Mouse (Mus musculus) midbrain, postnatal 0 days (tissue): ENCODE data around the gene Tead3. TPM values are rescaled to one million over a fixed set of nuclear protein-coding genes. Genes with fewer than 3 reads are reported as not detected.

Source experiments
- ATAC-seq: fragments of 200-750 bp; cut with Nextera tagmentation; 2 replicates; pipeline ENCODE4 v1.8.0; 2017; ENCODE audit warnings: moderate number of reproducible peaks, mild to moderate bottlenecking, moderate TSS enrichment, moderate library complexity; ENCODE audit not compliant: low FRiP score
- DNase-seq: peaks from one replicate; pipeline ENCODE4 v3.0.0-alpha.2; 2015; ENCODE audit warnings: low spot score
- H3K27ac ChIP-seq: fragments of 300-500 bp; sonication (generic); 2 replicates; pipeline ENCODE4 v1.5.1; 2014; ENCODE audit warnings: low read depth, mild to moderate bottlenecking, low read length, mixed read lengths
- H3K27me3 ChIP-seq: fragments of 300-500 bp; sonication (generic); 2 replicates; pipeline ENCODE4 v1.6.1; 2014; ENCODE audit warnings: low read length, control low read depth, mixed read lengths; ENCODE audit not compliant: insufficient read depth
- H3K36me3 ChIP-seq: fragments of 300-500 bp; sonication (generic); 2 replicates; pipeline ENCODE4 v1.6.1; 2014; ENCODE audit warnings: low read length, control low read depth, mixed read lengths; ENCODE audit not compliant: insufficient read depth
- H3K4me1 ChIP-seq: fragments of 300-500 bp; sonication (generic); 2 replicates; pipeline ENCODE4 v1.6.1; 2014; ENCODE audit warnings: mild to moderate bottlenecking, control low read depth, antibody characterized with exemption, low read length, mixed read lengths; ENCODE audit not compliant: insufficient read depth
- H3K4me2 ChIP-seq: fragments of 300-500 bp; sonication (generic); 2 replicates; pipeline ENCODE4 v1.6.1; 2014; ENCODE audit warnings: low read depth, mild to moderate bottlenecking, low read length, mixed read lengths; ENCODE audit not compliant: poor library complexity, severe bottlenecking
- H3K4me3 ChIP-seq: fragments of 300-500 bp; sonication (generic); 2 replicates; pipeline ENCODE4 v1.5.1; 2014; ENCODE audit warnings: low read depth, mild to moderate bottlenecking, low read length, moderate library complexity
- H3K9ac ChIP-seq: fragments of 300-500 bp; sonication (generic); replicated peaks from 2 replicates; pipeline ENCODE4 v1.6.1; 2014; ENCODE audit warnings: mild to moderate bottlenecking, low read length, moderate library complexity, mixed read lengths; ENCODE audit not compliant: poor library complexity, severe bottlenecking
- H3K9me3 ChIP-seq: fragments of 300-500 bp; sonication (generic); 2 replicates; pipeline ENCODE4 v1.6.1; 2016; ENCODE audit warnings: low read length, control low read depth
- CTCF ChIP-seq: IDR thresholded peaks from 2 replicates; pipeline ENCODE4 v1.5.1; 2016; ENCODE audit warnings: antibody characterized with exemption, mild to moderate bottlenecking
- WGBS: fragments of 180-500 bp; shearing (Covaris S2); extraction: QIAGEN DNeasy Blood & Tissue Kit; methylation state at CpG from one replicate; pipeline ENCODE4 v1.1.7; 2014; 5-methylcytosine and 5-hydroxymethylcytosine counted together
- polyA plus RNA-seq: library from polyadenylated mRNA; unstranded; fragments of >200 nt; fragmentation: Nextera tagmentation; extraction: Ambion mirVana; gene quantifications from 2 replicates; pipeline ENCODE4 v1.2.1, GENCODE M21; 2015
- total RNA-seq: library from RNA; depleted of rRNA; stranded (reverse); fragments of >200 nt; gene quantifications from 2 replicates; pipeline ENCODE4 v1.2.3, GENCODE M21; 2014

Gene Tead3
- total and polyA plus RNA-seq, 2 experiments from 2014 or later = 1.2 to 5.4 TPM

DNA sequence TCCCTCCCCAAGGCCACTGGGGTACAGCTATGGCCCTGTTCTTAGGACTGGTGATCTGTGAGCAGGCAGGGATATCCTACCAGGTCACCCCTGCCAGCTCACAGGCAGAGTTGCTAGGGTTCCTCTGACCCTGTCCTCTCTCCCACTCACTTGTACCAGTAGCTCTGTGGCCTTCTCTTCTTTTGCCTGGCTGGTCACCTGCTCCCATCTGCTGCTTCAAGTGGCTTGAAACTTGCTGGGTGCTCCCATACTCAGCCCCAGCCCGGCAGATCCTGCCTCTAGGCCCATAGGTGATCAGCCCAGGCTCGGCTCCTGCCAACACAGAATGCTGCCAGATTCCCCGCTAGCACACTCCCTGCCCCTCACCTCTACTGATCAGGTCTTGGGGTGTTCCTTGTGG lies 49.8 kb downstream of the Tead3 start:
- TF ChIP-seq CTCF = no peak
- Histone ChIP-seq H3K4me1 (no peaks in the 10 kb centered on the region), H3K9me3 (no peaks in the 10 kb centered on the region), H3K27ac (no peak overlapping the region), H3K36me3 (peaks cover 6% of the 10 kb centered on the region; the same call in 1 of the 2 replicates), H3K9ac (0 out of 2 replicates have a peak overlapping the region, but pooled peaks have one; percentile 4), H3K4me2 (no peak overlapping the region), H3K27me3 (no peaks in the 10 kb centered on the region), H3K4me3 (no peak overlapping the region)
- WGBS = 65% methylated on average over 3 of the region's 3 CpGs
- no peak for DNase-seq
- no peak for ATAC-seq

DNA sequence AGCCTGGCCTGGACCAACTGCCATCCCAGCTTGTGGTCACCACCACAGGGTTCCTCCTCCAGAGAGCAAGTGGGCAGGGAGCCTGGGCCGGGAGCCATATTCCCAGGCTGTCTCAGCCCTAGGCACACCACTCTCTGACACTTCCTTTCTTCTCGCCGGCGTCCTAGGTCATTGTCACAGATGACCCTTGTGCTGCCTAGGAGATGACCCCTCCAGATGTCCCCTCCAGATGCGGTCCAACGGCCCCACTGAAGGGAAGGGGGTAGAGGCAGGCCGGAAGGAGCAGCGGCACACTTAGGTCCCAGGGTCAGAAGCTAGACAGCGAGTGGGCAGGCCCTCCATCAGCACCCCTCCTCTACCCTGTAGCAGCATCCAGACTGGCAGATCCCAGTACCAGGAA lies 50.3 kb downstream of the Tead3 start:
- no peak overlapping the region for H3K9ac ChIP-seq
- no peak for TF ChIP-seq CTCF
- WGBS = 43% methylated on average over 9 of the region's 9 CpGs
- H3K4me2 ChIP-seq = no peak overlapping the region
- no peaks in the 10 kb centered on the region for H3K9me3 ChIP-seq
- no peak for DNase-seq
- no peaks in the 10 kb centered on the region for H3K4me1 ChIP-seq
- peaks cover 6% of the 10 kb centered on the region; the same call in 1 of the 2 replicates for H3K36me3 ChIP-seq
- H3K27ac ChIP-seq = no peak overlapping the region
- no peaks in the 10 kb centered on the region for H3K27me3 ChIP-seq
- H3K4me3 ChIP-seq = no peak overlapping the region
- no peak; the same call in 1 of the 2 replicates for ATAC-seq

DNA sequence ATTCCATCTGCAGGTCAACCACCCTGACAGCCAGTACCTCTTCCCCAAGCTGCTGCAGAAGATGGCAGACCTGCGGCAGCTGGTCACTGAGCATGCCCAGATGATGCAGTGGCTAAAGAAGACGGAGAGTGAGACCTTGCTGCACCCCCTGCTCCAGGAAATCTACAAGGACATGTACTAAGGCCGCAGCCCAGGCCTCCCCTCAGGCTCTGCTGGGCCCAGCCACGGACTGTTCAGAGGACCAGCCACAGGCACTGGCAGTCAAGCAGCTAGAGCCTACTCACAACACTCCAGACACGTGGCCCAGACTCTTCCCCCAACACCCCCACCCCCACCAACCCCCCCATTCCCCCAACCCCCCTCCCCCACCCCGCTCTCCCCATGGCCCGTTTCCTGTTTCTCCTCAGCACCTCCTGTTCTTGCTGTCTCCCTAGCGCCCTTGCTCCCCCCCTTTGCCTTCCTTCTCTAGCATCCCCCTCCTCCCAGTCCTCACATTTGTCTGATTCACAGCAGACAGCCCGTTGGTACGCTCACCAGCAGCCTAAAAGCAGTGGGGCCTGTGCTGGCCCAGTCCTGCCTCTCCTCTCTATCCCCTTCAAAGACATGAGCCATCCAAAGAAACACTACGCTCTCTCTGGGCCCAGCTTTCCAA lies 50.8 kb downstream of the Tead3 start:
- Histone ChIP-seq H3K4me2 (no peak overlapping the region), H3K27me3 (no peaks in the 10 kb centered on the region), H3K27ac (no peak overlapping the region), H3K4me1 (no peaks in the 10 kb centered on the region), H3K9me3 (no peaks in the 10 kb centered on the region), H3K4me3 (no peak overlapping the region), H3K36me3 (peaks cover 6% of the 10 kb centered on the region; the same call in 1 of the 2 replicates), H3K9ac (no peak overlapping the region)
- 55% methylated on average over 8 of the region's 11 CpGs for WGBS
- no peak for DNase-seq
- no peak for TF ChIP-seq CTCF
- ATAC-seq = 0 out of 2 replicates have a peak, but pooled peaks have one; percentile 27

DNA sequence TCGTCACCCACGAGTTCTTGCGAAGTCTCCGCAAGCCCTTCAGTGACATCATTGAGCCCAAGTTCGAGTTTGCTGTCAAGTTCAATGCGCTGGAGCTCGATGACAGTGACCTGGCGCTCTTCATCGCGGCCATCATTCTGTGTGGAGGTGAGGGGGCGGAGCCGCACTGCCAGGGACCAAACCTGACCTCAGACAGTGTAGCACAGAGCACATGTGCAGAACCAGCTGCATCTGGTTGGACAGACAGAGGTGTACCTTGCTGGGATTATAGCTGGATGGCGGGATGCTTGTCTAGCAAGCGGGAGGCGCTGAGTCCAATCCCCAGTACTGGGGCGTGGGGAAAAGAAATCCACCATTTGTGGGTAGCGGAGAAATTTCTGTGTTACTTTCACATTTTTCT lies 51.7 kb downstream of the Tead3 start:
- 95% methylated on average over 17 of the region's 17 CpGs for WGBS
- H3K4me1 ChIP-seq = no peaks in the 10 kb centered on the region
- no peak overlapping the region for H3K4me2 ChIP-seq
- no peaks in the 10 kb centered on the region for H3K27me3 ChIP-seq
- DNase-seq = no peak
- peaks cover 6% of the 10 kb centered on the region; the same call in 1 of the 2 replicates for H3K36me3 ChIP-seq
- no peak overlapping the region for H3K9ac ChIP-seq
- no peaks in the 10 kb centered on the region for H3K9me3 ChIP-seq
- no peak overlapping the region for H3K4me3 ChIP-seq
- ATAC-seq = no peak
- H3K27ac ChIP-seq = no peak overlapping the region
- TF ChIP-seq CTCF = no peak

DNA sequence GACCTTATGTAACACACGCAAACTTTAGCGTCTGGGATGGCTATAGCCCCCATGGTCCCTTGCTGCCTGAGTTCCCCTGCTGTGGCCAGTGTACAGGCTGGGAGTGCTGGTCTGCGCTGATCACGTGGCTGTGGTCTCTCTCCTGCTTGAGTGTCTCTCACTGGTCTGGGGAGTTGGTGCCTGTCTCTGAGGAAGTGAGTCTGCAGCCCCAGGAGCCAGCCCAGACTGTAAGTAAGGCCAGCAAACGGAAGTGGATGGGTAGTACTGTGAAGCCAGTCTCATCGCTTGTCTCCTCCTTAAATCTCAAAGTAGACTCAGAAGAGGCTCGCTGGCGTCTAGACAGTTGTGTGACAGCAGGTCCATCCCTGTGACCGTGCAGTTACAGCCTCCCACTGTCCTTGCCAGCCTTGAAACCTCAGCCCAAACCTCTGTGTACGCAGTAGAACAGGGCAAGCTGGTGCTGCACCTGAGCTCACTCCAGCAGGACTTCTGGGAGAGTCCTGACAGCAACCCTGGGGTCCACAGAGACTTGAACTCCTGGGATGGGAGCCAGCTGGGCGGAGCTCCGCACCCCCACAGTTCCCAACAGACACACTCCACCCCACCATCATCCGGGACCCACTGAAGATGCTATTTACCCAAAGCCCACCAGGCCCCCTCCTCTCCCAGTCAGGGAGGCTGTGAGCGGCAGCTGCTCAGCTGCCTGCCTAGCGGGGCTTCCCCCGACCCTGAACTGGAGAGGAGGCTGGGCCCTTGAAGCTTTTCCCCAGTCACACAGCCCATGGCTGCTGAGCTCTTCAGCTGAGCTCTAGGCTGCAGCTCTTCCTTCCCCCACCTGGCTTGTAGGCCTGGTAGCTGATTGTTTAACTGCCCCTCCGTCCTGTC lies 55.9 kb downstream of the Tead3 start:
- no peaks in the 10 kb centered on the region for H3K9me3 ChIP-seq
- H3K4me2 ChIP-seq = no peak overlapping the region
- no peak overlapping the region for H3K4me3 ChIP-seq
- ATAC-seq (no peak), DNase-seq (no peak)
- H3K36me3 ChIP-seq = peaks cover 6% of the 10 kb centered on the region; the same call in 1 of the 2 replicates
- H3K4me1 ChIP-seq = no peaks in the 10 kb centered on the region
- no peak overlapping the region for H3K27ac ChIP-seq
- WGBS = 64% methylated on average over 17 of the region's 17 CpGs
- TF ChIP-seq CTCF = no peak
- H3K27me3 ChIP-seq = no peaks in the 10 kb centered on the region
- H3K9ac ChIP-seq = no peak overlapping the region

DNA sequence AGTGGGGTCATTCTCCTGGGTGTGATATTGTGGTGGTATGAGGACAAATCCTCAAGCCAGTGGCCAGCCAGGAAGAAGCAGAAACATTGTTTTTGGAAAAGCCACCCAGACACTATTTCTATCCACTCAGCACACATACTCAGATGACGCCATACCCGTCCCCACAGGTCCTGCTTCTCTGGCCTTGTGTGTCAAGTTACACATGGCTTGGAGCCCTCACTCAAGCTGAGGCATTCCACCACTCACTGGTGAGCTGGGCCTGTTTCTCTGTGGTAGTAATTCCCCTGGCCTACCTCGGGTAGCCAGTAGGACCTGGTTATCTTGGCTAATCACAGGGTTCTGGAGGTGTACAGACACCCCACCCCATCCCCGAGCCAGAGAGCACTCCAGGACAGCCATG lies 56.9 kb downstream of the Tead3 start:
- WGBS = 79% methylated on average over 4 of the region's 4 CpGs
- no peak for TF ChIP-seq CTCF
- H3K9ac ChIP-seq = no peak overlapping the region
- no peak overlapping the region for H3K4me2 ChIP-seq
- no peaks in the 10 kb centered on the region for H3K9me3 ChIP-seq
- no peak for DNase-seq
- no peak overlapping the region for H3K27ac ChIP-seq
- H3K36me3 ChIP-seq = peaks cover 6% of the 10 kb centered on the region; the same call in 1 of the 2 replicates
- no peaks in the 10 kb centered on the region for H3K4me1 ChIP-seq
- ATAC-seq = no peak
- H3K27me3 ChIP-seq = no peaks in the 10 kb centered on the region
- no peak overlapping the region for H3K4me3 ChIP-seq
